Mouse (Mus musculus) kidney, embryonic 16.5 days (tissue): ENCODE measurements at regions not wholly inside any gene's neighbourhood (a gene's known extent, or its start where the extent isn't known, plus 50 kb on each side); places are given as distances from the start of the nearest gene placed in this dataset.
A peak's percentile ranks its signal among the peaks of the same experiment; 100 is the strongest.

Experiments used
- ATAC-seq: fragments of 200-750 bp; cut with Nextera tagmentation; 2 replicates; pipeline ENCODE4 v1.8.0; 2017; ENCODE audit warnings: moderate TSS enrichment; ENCODE audit not compliant: low FRiP score, low TSS enrichment
- H3K27ac ChIP-seq: fragments of 300-500 bp; sonication (generic); 2 replicates; pipeline ENCODE4 v1.5.1; 2014; ENCODE audit warnings: low read length
- H3K27me3 ChIP-seq: fragments of 300-500 bp; sonication (generic); 2 replicates; pipeline ENCODE4 v1.6.1; 2014; ENCODE audit warnings: low read length, control low read depth, mixed read lengths; ENCODE audit not compliant: insufficient read depth
- H3K36me3 ChIP-seq: fragments of 300-500 bp; sonication (generic); 2 replicates; pipeline ENCODE4 v1.6.1; 2014; ENCODE audit warnings: low read length, control low read depth, mixed read lengths; ENCODE audit not compliant: insufficient read depth
- H3K4me1 ChIP-seq: fragments of 300-500 bp; sonication (generic); 2 replicates; pipeline ENCODE4 v1.6.1; 2014; ENCODE audit warnings: low read length, control low read depth, mixed read lengths; ENCODE audit not compliant: insufficient read depth
- H3K4me2 ChIP-seq: fragments of 300-500 bp; sonication (generic); replicated peaks from 2 replicates; pipeline ENCODE4 v1.6.1; 2014; ENCODE audit warnings: low read depth, low read length
- H3K4me3 ChIP-seq: fragments of 300-500 bp; sonication (generic); 2 replicates; pipeline ENCODE4 v1.5.1; 2014; ENCODE audit warnings: mild to moderate bottlenecking, low read length
- H3K9ac ChIP-seq: fragments of 300-500 bp; sonication (generic); replicated peaks from 2 replicates; pipeline ENCODE4 v1.6.1; 2014; ENCODE audit warnings: low read length
- H3K9me3 ChIP-seq: fragments of 300-500 bp; sonication (generic); 2 replicates; pipeline ENCODE4 v1.6.1; 2016; ENCODE audit warnings: low read length, control low read depth
- WGBS: fragments of 180-500 bp; shearing (Covaris S2); extraction: QIAGEN DNeasy Blood & Tissue Kit; methylation state at CpG from one replicate; pipeline ENCODE4 v1.1.7; 2014; 5-methylcytosine and 5-hydroxymethylcytosine counted together

GRCm38 (mm10) chr15:63671081-63671480, 173.9 kb downstream of the Gsdmc2 start:
- Histone ChIP-seq H3K9me3 (no peaks in the 10 kb centered on the region), H3K4me3 (no peak overlapping the region), H3K36me3 (no peaks in the 10 kb centered on the region), H3K9ac (no peak overlapping the region), H3K4me2 (no peak overlapping the region), H3K27ac (no peak overlapping the region), H3K4me1 (no peaks in the 10 kb centered on the region), H3K27me3 (no peaks in the 10 kb centered on the region)
- WGBS: 77% methylated on average over 11 of the region's 11 CpGs
- ATAC-seq: no peak

- Histone ChIP-seq H3K9me3 (no peaks in the 10 kb centered on the region), H3K4me2 (no peak overlapping the region), H3K9ac (no peak overlapping the region), H3K27ac (no peak overlapping the region), H3K4me1 (no peaks in the 10 kb centered on the region), H3K27me3 (no peaks in the 10 kb centered on the region), H3K4me3 (no peak overlapping the region), H3K36me3 (no peaks in the 10 kb centered on the region)
- ATAC-seq: no peak
- WGBS: 71% methylated on average over 1 of the region's 1 CpGs
Observed at GRCm38 (mm10) chr15:63670561-63670960, 174.4 kb downstream of the Gsdmc2 start.

DNA sequence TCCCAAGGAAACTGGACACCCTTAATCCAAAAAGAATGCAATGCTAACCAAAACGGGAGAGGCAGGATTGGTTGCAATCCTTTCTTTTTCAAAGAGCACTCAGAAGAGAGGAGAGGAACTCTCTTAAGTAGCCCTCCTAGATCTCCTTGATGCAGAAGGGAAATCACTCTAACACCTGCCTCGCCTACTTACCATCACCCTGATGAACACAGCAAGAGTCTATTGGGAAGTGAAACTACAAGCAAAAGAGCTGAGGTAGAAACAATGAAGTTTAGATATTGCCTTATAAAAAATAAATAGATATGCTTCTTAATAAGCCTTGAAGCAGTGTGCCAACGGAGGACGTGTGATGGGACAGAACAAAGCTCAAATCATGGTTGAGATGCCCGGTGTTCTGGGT, 177.4 kb downstream of the Gsdmc2 start:
- Histone ChIP-seq H3K4me1 (no peaks in the 10 kb centered on the region), H3K27ac (no peak overlapping the region), H3K36me3 (no peaks in the 10 kb centered on the region), H3K4me2 (no peak overlapping the region), H3K27me3 (no peaks in the 10 kb centered on the region), H3K4me3 (no peak overlapping the region), H3K9ac (no peak overlapping the region), H3K9me3 (no peaks in the 10 kb centered on the region)
- 88% methylated on average over 5 of the region's 5 CpGs for WGBS
- no peak for ATAC-seq

DNA sequence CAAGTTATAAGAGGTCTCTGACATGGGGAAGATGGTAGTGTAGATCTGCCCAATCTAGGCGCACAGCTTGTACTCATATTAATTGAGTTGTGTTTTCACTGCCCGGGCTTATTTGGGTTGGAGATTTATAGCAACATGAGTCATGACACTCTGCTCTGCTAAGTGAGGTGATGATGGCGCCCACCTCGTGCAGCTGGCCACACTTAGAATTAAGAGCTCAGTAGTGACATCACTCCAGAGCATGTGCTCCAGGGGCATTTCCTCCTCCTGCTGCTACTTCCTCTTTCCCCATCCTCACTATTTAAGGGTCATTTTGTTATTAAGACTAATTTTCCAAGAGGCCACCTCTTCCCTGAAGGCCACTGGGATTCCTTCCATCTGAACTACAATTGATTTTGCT, 179.5 kb downstream of the Gsdmc2 start:
- Histone ChIP-seq H3K9me3 (no peaks in the 10 kb centered on the region), H3K27me3 (no peaks in the 10 kb centered on the region), H3K36me3 (no peaks in the 10 kb centered on the region), H3K27ac (no peak overlapping the region), H3K9ac (no peak overlapping the region), H3K4me1 (no peaks in the 10 kb centered on the region), H3K4me3 (no peak overlapping the region), H3K4me2 (no peak overlapping the region)
- WGBS: 79% methylated on average over 4 of the region's 4 CpGs
- ATAC-seq: no peak

DNA sequence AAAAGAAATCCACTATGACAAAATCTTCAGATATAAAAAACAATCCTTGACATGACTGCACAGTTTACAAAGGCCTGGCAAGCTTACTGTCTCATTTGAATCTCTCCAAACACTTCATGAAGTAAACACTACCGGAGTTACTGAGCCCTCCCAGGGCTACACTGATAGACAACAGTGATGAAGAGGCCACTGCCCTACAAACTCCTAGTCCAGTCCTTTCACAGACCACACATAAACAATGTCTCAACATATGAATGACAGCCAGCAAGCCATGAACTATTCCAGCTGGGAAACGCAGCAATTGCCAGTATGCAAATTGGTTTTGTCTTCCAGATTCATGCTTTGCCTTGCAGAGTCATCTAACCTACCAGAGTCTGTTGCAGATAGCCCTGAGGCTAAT, 180.1 kb downstream of the Gsdmc2 start:
- Histone ChIP-seq H3K9ac (no peak overlapping the region), H3K27ac (no peak overlapping the region), H3K4me1 (no peaks in the 10 kb centered on the region), H3K4me3 (no peak overlapping the region), H3K9me3 (no peaks in the 10 kb centered on the region), H3K27me3 (no peaks in the 10 kb centered on the region), H3K4me2 (no peak overlapping the region), H3K36me3 (no peaks in the 10 kb centered on the region)
- 68% methylated on average over 2 of the region's 2 CpGs for WGBS
- ATAC-seq: no peak

- H3K36me3 ChIP-seq: no peaks in the 10 kb centered on the region
- no peaks in the 10 kb centered on the region for H3K4me1 ChIP-seq
- H3K4me2 ChIP-seq: no peak overlapping the region
- 81% methylated on average over 3 of the region's 3 CpGs for WGBS
- H3K27ac ChIP-seq: no peak overlapping the region
- H3K9ac ChIP-seq: no peak overlapping the region
- ATAC-seq: no peak
- H3K4me3 ChIP-seq: no peak overlapping the region
- no peaks in the 10 kb centered on the region for H3K27me3 ChIP-seq
- no peaks in the 10 kb centered on the region for H3K9me3 ChIP-seq
Observed at GRCm38 (mm10) chr15:63662183-63662582, 182.8 kb downstream of the Gsdmc2 start.

GRCm38 (mm10) chr15:63658031-63658521, 186.9 kb downstream of the Gsdmc2 start:
- Histone ChIP-seq H3K27me3 (no peaks in the 10 kb centered on the region), H3K9ac (no peak overlapping the region), H3K36me3 (no peaks in the 10 kb centered on the region), H3K4me2 (no peak overlapping the region), H3K4me1 (no peaks in the 10 kb centered on the region), H3K9me3 (no peaks in the 10 kb centered on the region), H3K27ac (no peak overlapping the region), H3K4me3 (no peak overlapping the region)
- ATAC-seq: no peak
- WGBS: 62% methylated on average over 9 of the region's 9 CpGs

DNA sequence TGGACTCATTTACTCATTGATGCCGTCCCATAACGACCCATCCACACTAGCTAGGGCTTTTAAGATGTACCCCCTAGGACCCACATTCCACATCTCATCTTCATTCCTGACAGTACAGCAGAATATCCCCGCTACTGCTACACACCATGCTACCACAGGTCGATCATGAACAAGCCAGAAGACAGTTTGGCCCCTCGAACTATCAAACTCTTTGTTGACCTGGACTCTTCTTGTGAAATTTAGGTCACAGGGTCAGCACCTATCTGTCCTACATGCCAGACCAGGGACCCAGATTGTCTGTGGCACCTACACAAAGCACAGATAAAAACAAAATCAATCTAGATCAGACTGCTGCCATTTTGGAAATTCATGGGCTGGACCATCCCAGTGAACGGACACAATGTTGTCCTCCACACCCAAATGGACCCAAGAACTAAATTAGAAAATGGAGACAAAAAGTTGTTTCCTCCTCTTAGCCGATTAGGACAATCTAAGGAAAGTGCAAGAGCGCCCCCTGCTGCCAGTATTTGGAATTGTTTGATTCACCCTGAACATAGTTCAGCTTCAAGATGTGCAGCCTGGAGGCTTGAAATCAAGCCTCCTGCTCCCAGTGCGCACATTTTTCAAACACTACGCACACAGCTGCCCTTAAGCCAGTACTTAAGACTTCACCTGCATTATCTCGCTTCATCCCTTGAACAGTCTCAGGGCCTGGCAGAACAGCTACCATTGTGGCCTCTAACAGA, 192.6 kb downstream of the Gsdmc2 start:
- no peak overlapping the region for H3K4me2 ChIP-seq
- no peaks in the 10 kb centered on the region for H3K36me3 ChIP-seq
- ATAC-seq: peak; percentile 27; the same call in 1 of the 2 replicates
- no peaks in the 10 kb centered on the region for H3K4me1 ChIP-seq
- no peak overlapping the region for H3K9ac ChIP-seq
- H3K9me3 ChIP-seq: no peaks in the 10 kb centered on the region
- no peak overlapping the region for H3K4me3 ChIP-seq
- no peak overlapping the region for H3K27ac ChIP-seq
- H3K27me3 ChIP-seq: no peaks in the 10 kb centered on the region
- 38% methylated on average over 11 of the region's 11 CpGs for WGBS

DNA sequence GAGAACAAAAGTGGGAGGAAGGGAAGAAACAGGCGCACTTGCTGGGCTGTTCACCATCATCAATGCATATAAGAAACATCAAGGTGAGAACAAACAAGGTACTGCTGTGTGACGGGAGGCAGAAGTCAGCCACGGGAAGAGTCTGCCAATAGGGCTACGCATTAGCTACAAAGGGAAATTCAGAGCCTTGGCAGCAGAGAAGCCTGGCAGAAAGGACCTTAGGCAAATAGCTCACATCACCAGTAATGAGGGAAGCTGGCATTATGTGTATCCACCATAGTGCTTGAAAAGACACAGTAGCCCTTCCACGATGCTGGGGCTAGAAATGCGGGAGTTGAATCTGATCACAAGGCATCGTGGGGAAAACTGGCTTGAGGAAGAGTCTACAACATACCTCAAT, 193.9 kb downstream of the Gsdmc2 start:
- WGBS: 91% methylated on average over 7 of the region's 7 CpGs
- H3K4me3 ChIP-seq: no peak overlapping the region
- no peak for ATAC-seq

DNA sequence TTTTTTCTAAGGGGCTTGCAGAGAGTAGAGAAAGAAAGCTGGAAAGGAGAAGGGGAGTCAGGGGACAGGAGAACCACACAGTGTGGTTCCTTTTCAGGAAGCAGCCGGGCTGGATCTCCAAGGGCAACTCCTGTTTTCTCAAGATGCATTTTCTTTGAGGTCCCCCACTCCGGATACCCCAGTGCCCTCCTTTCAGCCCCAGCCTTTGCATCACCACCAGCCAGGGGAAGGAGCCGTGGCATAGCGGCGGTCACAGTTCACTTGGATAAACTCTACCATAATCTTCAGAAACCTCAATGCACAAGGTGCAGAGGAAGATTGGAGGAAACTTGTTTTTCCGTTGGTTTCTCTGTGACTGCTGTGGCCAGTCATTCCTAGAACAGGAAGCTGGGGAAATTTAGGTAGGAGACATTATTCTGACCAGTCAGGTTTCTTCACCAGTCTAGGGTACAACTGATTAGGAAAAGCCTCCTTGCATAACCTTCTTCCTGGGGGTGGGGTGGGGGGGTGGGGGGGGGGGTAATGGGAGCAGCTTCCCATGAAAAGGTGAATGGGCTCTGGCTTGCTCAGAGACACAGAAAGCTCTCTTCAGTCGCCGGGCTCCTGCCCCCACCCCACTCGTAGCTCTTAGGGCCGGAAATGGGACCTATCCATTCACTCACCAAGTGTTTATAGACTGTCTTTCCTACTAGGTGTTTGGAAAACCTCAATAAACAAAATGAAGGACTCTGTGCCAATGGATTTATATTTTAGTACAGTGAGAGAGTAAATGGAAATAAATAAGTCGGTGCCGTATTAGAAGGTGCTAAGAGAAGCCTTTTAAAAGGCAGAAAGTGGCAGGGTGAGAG, 196.6 kb downstream of the Gsdmc2 start:
- Histone ChIP-seq H3K36me3 (no peaks in the 10 kb centered on the region), H3K4me1 (no peaks in the 10 kb centered on the region), H3K9ac (no peak overlapping the region), H3K27ac (no peak overlapping the region), H3K4me3 (no peak overlapping the region), H3K27me3 (no peaks in the 10 kb centered on the region), H3K4me2 (no peak overlapping the region), H3K9me3 (no peaks in the 10 kb centered on the region)
- ATAC-seq: no peak
- WGBS: 82% methylated on average over 12 of the region's 12 CpGs

More for the DNA sequence above, 193.9 kb downstream of the Gsdmc2 start:
- no peak overlapping the region for H3K27ac ChIP-seq
- no peaks in the 10 kb centered on the region for H3K36me3 ChIP-seq
- no peaks in the 10 kb centered on the region for H3K27me3 ChIP-seq
- H3K9ac ChIP-seq: no peak overlapping the region
- H3K4me2 ChIP-seq: no peak overlapping the region
- H3K9me3 ChIP-seq: no peaks in the 10 kb centered on the region
- H3K4me1 ChIP-seq: no peaks in the 10 kb centered on the region
